Mouse (Mus musculus): Measurements from ENCODE around the gene Slit3.

GRCm38 (mm10) chr11:35687316-35687715 lies 566.3 kb downstream of the Slit3 start:
- TF ChIP-seq CTCF (IDR thresholded peaks at IDR 0.05; ENCODE audit: low read depth, low read length) (no peak), GATA1 (IDR thresholded peaks at IDR 0.05; ENCODE audit: borderline replicate concordance, low read length) (no peak)

All from G1E (cell line).